Comparison of ENCODE assay signal across 9 mouse cellular contexts in the genomic region with DNA sequence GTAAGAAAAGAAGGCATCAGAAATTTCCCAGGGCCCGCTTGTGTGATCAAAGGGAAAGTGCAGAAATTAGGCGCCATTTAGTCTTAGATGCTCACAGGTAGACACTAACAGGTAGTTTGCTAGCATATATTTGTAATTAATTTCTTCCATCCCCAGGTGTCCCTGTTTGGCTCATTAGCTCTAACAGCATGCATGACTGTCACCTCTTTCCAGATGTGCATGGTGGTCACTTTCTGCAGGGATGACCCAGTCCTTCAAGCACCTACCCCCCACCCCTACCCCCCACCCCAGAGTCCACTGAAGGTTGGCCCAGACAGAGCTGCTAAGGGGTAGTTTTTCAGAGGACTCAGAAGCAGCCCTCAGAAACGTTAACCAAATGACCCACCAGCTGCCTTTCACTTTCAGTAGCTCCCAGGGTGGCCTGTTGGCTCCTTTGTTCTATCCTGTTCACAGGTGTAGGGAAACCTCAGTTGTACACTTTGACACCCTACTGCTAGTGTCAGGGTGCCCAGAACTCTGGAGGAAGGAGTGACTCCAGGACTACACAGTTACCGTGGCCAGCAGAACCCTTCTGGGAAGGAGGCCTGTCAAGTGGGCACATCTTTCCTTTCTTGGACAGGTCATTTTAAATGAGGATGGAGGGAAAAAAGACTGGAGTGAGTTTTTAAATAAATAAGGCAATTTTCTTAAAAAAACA. TPM values are rescaled to one million over a fixed set of nuclear protein-coding genes. Genes with fewer than 3 reads are reported as not detected.
A peak's percentile ranks its signal among the peaks of the same experiment; 100 is the strongest.
DNase-seq lines count a peak whose midpoint lies in the region; ATAC-seq lines count a peak whose summit lies in the region.
"Had no signal": no experiment of that assay in that cellular context is flagged by ENCODE, and none has a peak within 500 bp of the region (broad histone marks: within the 10 kb centered on the region; RNA-seq: fewer than 3 reads in every experiment).

No protein-coding gene starts in this region.

- peak; percentile 24; the same call in 1 of the 2 replicates for ATAC-seq in kidney, embryonic 14.5 days (ENCODE audit: low FRiP score, low TSS enrichment)
- 0 out of 2 replicates have a peak, but pooled peaks have one; percentile 2 for ATAC-seq in embryonic facial prominence, embryonic 14.5 days (ENCODE audit: low read depth)
- no peak for ATAC-seq in intestine, embryonic 15.5 days
- ATAC-seq in midbrain, embryonic 15.5 days (replicated peaks), result peak; percentile 50; the same call in 1 of the 2 replicates
- no peak for ATAC-seq in cerebellum, adult (ENCODE audit: insufficient number of reproducible peaks, low FRiP score, low TSS enrichment)

- H3K4me3 ChIP-seq in kidney, embryonic 14.5 days (ENCODE audit: low read length), result peak overlapping the region; percentile 37
- H3K4me3 ChIP-seq in embryonic facial prominence, embryonic 14.5 days (ENCODE audit: low read depth, low read length), result peak overlapping the region; percentile 32
- H3K4me3 ChIP-seq in intestine, embryonic 15.5 days (replicated peaks), result peak overlapping the region; percentile 33; the same call in 1 of the 2 replicates
- peak overlapping the region; percentile 37 for H3K4me3 ChIP-seq in midbrain, embryonic 15.5 days

- H3K27ac ChIP-seq in kidney, embryonic 14.5 days (ENCODE audit: low read depth, low read length), result no peak overlapping the region
- no peak overlapping the region for H3K27ac ChIP-seq in embryonic facial prominence, embryonic 14.5 days (replicated peaks; ENCODE audit: low read depth, low read length)
- no peak overlapping the region for H3K27ac ChIP-seq in intestine, embryonic 15.5 days
- no peak overlapping the region for H3K27ac ChIP-seq in midbrain, embryonic 15.5 days
- H3K27ac ChIP-seq: macrophage had no signal

- no peaks in the 10 kb centered on the region for H3K27me3 ChIP-seq in kidney, embryonic 14.5 days (ENCODE audit: control insufficient read depth, insufficient read depth, low read length)
- H3K27me3 ChIP-seq in embryonic facial prominence, embryonic 14.5 days (replicated peaks; ENCODE audit: control insufficient read depth, insufficient read depth, low read length), result 0 out of 2 replicates have a peak, but pooled peaks cover 3% of the 10 kb centered on the region
- 0 out of 2 replicates have a peak, but pooled peaks cover 3% of the 10 kb centered on the region for H3K27me3 ChIP-seq in intestine, embryonic 15.5 days (replicated peaks)
- no peaks in the 10 kb centered on the region for H3K27me3 ChIP-seq in midbrain, embryonic 15.5 days (replicated peaks)

- no peak overlapping the region for H3K9ac ChIP-seq in kidney, embryonic 14.5 days (ENCODE audit: low read depth, low read length)
- H3K9ac ChIP-seq in embryonic facial prominence, embryonic 14.5 days (ENCODE audit: low read depth, low read length), result 0 out of 2 replicates have a peak overlapping the region, but pooled peaks have one; percentile 38
- H3K9ac ChIP-seq in intestine, embryonic 15.5 days, result peak overlapping the region; percentile 30; the same call in 1 of the 2 replicates
- 0 out of 2 replicates have a peak overlapping the region, but pooled peaks have one; percentile 41 for H3K9ac ChIP-seq in midbrain, embryonic 15.5 days

- peak overlapping the region; percentile 71 for H3K4me2 ChIP-seq in kidney, embryonic 14.5 days (replicated peaks; ENCODE audit: low read depth, low read length)
- peak overlapping the region; percentile 66 for H3K4me2 ChIP-seq in embryonic facial prominence, embryonic 14.5 days (ENCODE audit: low read depth, low read length)
- H3K4me2 ChIP-seq in intestine, embryonic 15.5 days (replicated peaks), result peak overlapping the region; percentile 78
- H3K4me2 ChIP-seq in midbrain, embryonic 15.5 days, result peak overlapping the region; percentile 73

- 0 out of 2 replicates have a peak, but pooled peaks cover 3% of the 10 kb centered on the region for H3K4me1 ChIP-seq in kidney, embryonic 14.5 days (ENCODE audit: control insufficient read depth, insufficient read depth, low read length)
- peaks cover 5% of the 10 kb centered on the region; the same call in 1 of the 2 replicates for H3K4me1 ChIP-seq in embryonic facial prominence, embryonic 14.5 days (ENCODE audit: control insufficient read depth, insufficient read depth, low read length)
- peaks cover 3% of the 10 kb centered on the region; the same call in 1 of the 2 replicates for H3K4me1 ChIP-seq in intestine, embryonic 15.5 days (replicated peaks)
- H3K4me1 ChIP-seq in midbrain, embryonic 15.5 days, result peaks cover 17% of the 10 kb centered on the region; the same call in 1 of the 2 replicates

- no peak for DNase-seq in kidney, postnatal 14 days
- no peak for DNase-seq in embryonic facial prominence, embryonic 14.5 days (ENCODE audit: low spot score)
- no peak for DNase-seq in natural killer cell, adult 2 months (ENCODE audit: low spot score in 2 of 2)
- no peak for DNase-seq in spleen, postnatal 4 days (ENCODE audit: low spot score in 2 of 2)

- 22% methylated on average over 4 of the region's 4 CpGs for WGBS in kidney, embryonic 14.5 days
- 36% methylated on average over 4 of the region's 4 CpGs for WGBS in embryonic facial prominence, embryonic 14.5 days
- 33% methylated on average over 4 of the region's 4 CpGs for WGBS in intestine, embryonic 15.5 days
- 24% methylated on average over 4 of the region's 4 CpGs for WGBS in midbrain, embryonic 15.5 days

- H3K9me3 ChIP-seq in kidney, embryonic 14.5 days (ENCODE audit: control insufficient read depth, low read length), result no peaks in the 10 kb centered on the region
- H3K9me3 ChIP-seq in embryonic facial prominence, embryonic 14.5 days (ENCODE audit: control insufficient read depth, low read length), result no peaks in the 10 kb centered on the region
- no peaks in the 10 kb centered on the region for H3K9me3 ChIP-seq in intestine, embryonic 15.5 days
- no peaks in the 10 kb centered on the region for H3K9me3 ChIP-seq in midbrain, embryonic 15.5 days

- no peaks in the 10 kb centered on the region for H3K36me3 ChIP-seq in kidney, embryonic 14.5 days (ENCODE audit: control insufficient read depth, insufficient read depth, low read length)
- no peaks in the 10 kb centered on the region for H3K36me3 ChIP-seq in embryonic facial prominence, embryonic 14.5 days (ENCODE audit: control insufficient read depth, insufficient read depth, low read length)
- H3K36me3 ChIP-seq in intestine, embryonic 15.5 days, result no peaks in the 10 kb centered on the region
- H3K36me3 ChIP-seq in midbrain, embryonic 15.5 days (replicated peaks), result no peaks in the 10 kb centered on the region

RNA-seq across cellular contexts. Expression of a gene that starts 43.2 kb away (rescaled TPM):
- 37.4 and 52.6 TPM in 2 replicates for polyA plus RNA-seq in kidney, embryonic 14.5 days (2014; fragmentation: Nextera tagmentation; extraction: Ambion mirVana)
- polyA plus RNA-seq in embryonic facial prominence, embryonic 14.5 days (2014; fragmentation: Nextera tagmentation; extraction: Ambion mirVana), result 27.2 and 31.4 TPM in 2 replicates
- 26.4 and 30.6 TPM in 2 replicates for polyA plus RNA-seq in intestine, embryonic 15.5 days (2015; fragmentation: Nextera tagmentation; extraction: Ambion mirVana)
- 43.7 and 46.2 TPM in 2 replicates for polyA plus RNA-seq in midbrain, embryonic 15.5 days (2015; fragmentation: Nextera tagmentation; extraction: Ambion mirVana)

Comparison
In these comparisons a context has a peak if more than half of its experiments do, and no peak if none do; other contexts are left out.
1. ATAC-seq: peak in kidney, embryonic 14.5 days (single experiment), embryonic facial prominence, embryonic 14.5 days (single experiment) and midbrain, embryonic 15.5 days (single experiment); none in intestine, embryonic 15.5 days (single experiment) and cerebellum, adult (single experiment).
2. Peak in every context shown above with its lines, with median percentiles within 50 percentile points of each other: H3K4me2 ChIP-seq and H3K4me3 ChIP-seq.